In genomic region chr14:75516917-75517595, GRCm38 (mm10) we compare ENCODE assay signal across 16 mouse cellular contexts.
DNase-seq lines count a peak whose midpoint lies in the region; ATAC-seq and TF ChIP-seq lines count a peak whose summit lies in the region.
"Had no signal": no experiment of that assay in that cellular context is flagged by ENCODE, and none has a peak within 500 bp of the region (broad histone marks: within the 10 kb centered on the region; RNA-seq: fewer than 3 reads in every experiment).

No protein-coding gene starts in this region.

- WGBS in forebrain, embryonic 11.5 days: 43% methylated on average over 9 of the region's 9 CpGs
- 14% methylated on average over 9 of the region's 9 CpGs for WGBS in forebrain, embryonic 16.5 days
- 30% methylated on average over 9 of the region's 9 CpGs for WGBS in hindbrain, embryonic 16.5 days
- 48% methylated on average over 9 of the region's 9 CpGs for WGBS in neural tube, embryonic 13.5 days
- 87% methylated on average over 9 of the region's 9 CpGs for WGBS in liver, postnatal 0 days (ENCODE audit: insufficient replicate concordance)

- no peaks in the 10 kb centered on the region for H3K27me3 ChIP-seq in forebrain, embryonic 11.5 days (ENCODE audit: control insufficient read depth, insufficient read depth, low read length)
- H3K27me3 ChIP-seq in forebrain, embryonic 16.5 days (replicated peaks; ENCODE audit: control insufficient read depth, insufficient read depth, low read length): no peaks in the 10 kb centered on the region
- H3K27me3 ChIP-seq in hindbrain, embryonic 16.5 days (replicated peaks; ENCODE audit: control insufficient read depth, insufficient read depth, low read length): no peaks in the 10 kb centered on the region
- no peaks in the 10 kb centered on the region for H3K27me3 ChIP-seq in neural tube, embryonic 13.5 days
- no peaks in the 10 kb centered on the region for H3K27me3 ChIP-seq in liver, postnatal 0 days (ENCODE audit: insufficient read depth, low read length)
- H3K27me3 ChIP-seq: embryonic facial prominence, embryonic 15.5 days; lung, embryonic 15.5 days had no signal

- H3K4me2 ChIP-seq in forebrain, embryonic 11.5 days (ENCODE audit: low read depth, low read length, severe bottlenecking): peak overlapping the region; percentile 11; the same call in 1 of the 2 replicates
- no peak overlapping the region for H3K4me2 ChIP-seq in forebrain, embryonic 16.5 days (ENCODE audit: low read length)
- H3K4me2 ChIP-seq in hindbrain, embryonic 16.5 days (ENCODE audit: low read length): no peak overlapping the region
- H3K4me2 ChIP-seq in neural tube, embryonic 13.5 days: no peak overlapping the region
- H3K4me2 ChIP-seq in liver, postnatal 0 days (ENCODE audit: low read depth, low read length): no peak overlapping the region
- H3K4me2 ChIP-seq: embryonic facial prominence, embryonic 15.5 days; liver, embryonic 12.5 days; lung, embryonic 15.5 days had no signal

- peak; percentile 69 for ATAC-seq in forebrain, embryonic 11.5 days (replicated peaks; ENCODE audit: low FRiP score)
- peak; percentile 81 for ATAC-seq in forebrain, embryonic 16.5 days
- ATAC-seq in hindbrain, embryonic 16.5 days: peak; percentile 53; the same call in 1 of the 2 replicates
- ATAC-seq in neural tube, embryonic 13.5 days (ENCODE audit: low read depth): peak; percentile 36
- no peak for ATAC-seq in liver, postnatal 0 days
- ATAC-seq in frontal cortex, adult (ENCODE audit: low TSS enrichment): no peak
- ATAC-seq: liver, embryonic 12.5 days had no signal

- no peak overlapping the region for H3K4me3 ChIP-seq in forebrain, embryonic 11.5 days (ENCODE audit: low read depth, low read length)
- no peak overlapping the region for H3K4me3 ChIP-seq in forebrain, embryonic 16.5 days (replicated peaks; ENCODE audit: low read length)
- no peak overlapping the region for H3K4me3 ChIP-seq in hindbrain, embryonic 16.5 days (ENCODE audit: low read length)
- no peak overlapping the region for H3K4me3 ChIP-seq in neural tube, embryonic 13.5 days
- H3K4me3 ChIP-seq in liver, postnatal 0 days (ENCODE audit: low read depth, low read length): no peak overlapping the region
- H3K4me3 ChIP-seq: embryonic facial prominence, embryonic 15.5 days; left cerebral cortex, adult 2 months; limb, embryonic 10.5 days; liver, embryonic 12.5 days; lung, embryonic 15.5 days had no signal

- DNase-seq in forebrain, embryonic 11.5 days (ENCODE audit: low spot score): peak; percentile 64
- no peak for DNase-seq in liver, postnatal 0 days
- DNase-seq in frontal cortex, adult 2 months (ENCODE audit: extremely low spot score in 1 of 2, low spot score in 1 of 2): no peak
- DNase-seq: adrenal gland, postnatal 36 days; cerebellum, adult 9-11 months; gastrocnemius, postnatal 36 days; heart, postnatal 14 days had no signal

- peak overlapping the region; percentile 80 for H3K27ac ChIP-seq in forebrain, embryonic 11.5 days (ENCODE audit: low read depth, low read length)
- peak overlapping the region; percentile 71 for H3K27ac ChIP-seq in forebrain, embryonic 16.5 days (ENCODE audit: low read length)
- no peak overlapping the region for H3K27ac ChIP-seq in hindbrain, embryonic 16.5 days (ENCODE audit: low read depth, low read length)
- peak overlapping the region; percentile 73 for H3K27ac ChIP-seq in neural tube, embryonic 13.5 days (replicated peaks)
- H3K27ac ChIP-seq in liver, postnatal 0 days (ENCODE audit: low read depth): no peak overlapping the region
- H3K27ac ChIP-seq: embryonic facial prominence, embryonic 15.5 days; left cerebral cortex, adult 2 months; limb, embryonic 10.5 days; liver, embryonic 12.5 days; lung, embryonic 15.5 days had no signal

- H3K36me3 ChIP-seq in forebrain, embryonic 11.5 days (ENCODE audit: control insufficient read depth, insufficient read depth, low read length): no peaks in the 10 kb centered on the region
- no peaks in the 10 kb centered on the region for H3K36me3 ChIP-seq in forebrain, embryonic 16.5 days (ENCODE audit: control insufficient read depth, insufficient read depth)
- H3K36me3 ChIP-seq in hindbrain, embryonic 16.5 days (ENCODE audit: control insufficient read depth, insufficient read depth, low read length): no peaks in the 10 kb centered on the region
- H3K36me3 ChIP-seq in neural tube, embryonic 13.5 days: no peaks in the 10 kb centered on the region
- H3K36me3 ChIP-seq in liver, postnatal 0 days (replicated peaks; ENCODE audit: insufficient read depth, low read length): no peaks in the 10 kb centered on the region
- H3K36me3 ChIP-seq: embryonic facial prominence, embryonic 15.5 days; limb, embryonic 10.5 days; liver, embryonic 12.5 days; lung, embryonic 15.5 days had no signal

- TF ChIP-seq EP300 in liver, postnatal 0 days (IDR thresholded peaks at IDR 0.05; ENCODE audit: low read depth): no peak

- H3K9me3 ChIP-seq in forebrain, embryonic 11.5 days (ENCODE audit: control insufficient read depth, low read length): no peaks in the 10 kb centered on the region
- H3K9me3 ChIP-seq in forebrain, embryonic 16.5 days (ENCODE audit: control insufficient read depth, low read length): no peaks in the 10 kb centered on the region
- no peaks in the 10 kb centered on the region for H3K9me3 ChIP-seq in hindbrain, embryonic 16.5 days (ENCODE audit: control insufficient read depth, low read length)
- no peaks in the 10 kb centered on the region for H3K9me3 ChIP-seq in neural tube, embryonic 13.5 days
- H3K9me3 ChIP-seq in liver, postnatal 0 days (ENCODE audit: low read length): no peaks in the 10 kb centered on the region
- H3K9me3 ChIP-seq: embryonic facial prominence, embryonic 15.5 days; limb, embryonic 10.5 days; liver, embryonic 12.5 days; lung, embryonic 15.5 days had no signal

- no peak for TF ChIP-seq CTCF in liver, postnatal 0 days (IDR thresholded peaks at IDR 0.05; ENCODE audit: low read depth)

- H3K9ac ChIP-seq in forebrain, embryonic 11.5 days (ENCODE audit: low read length): no peak overlapping the region
- no peak overlapping the region for H3K9ac ChIP-seq in forebrain, embryonic 16.5 days (replicated peaks; ENCODE audit: low read depth, low read length)
- no peak overlapping the region for H3K9ac ChIP-seq in hindbrain, embryonic 16.5 days (ENCODE audit: low read depth, low read length)
- H3K9ac ChIP-seq in neural tube, embryonic 13.5 days: no peak overlapping the region
- no peak overlapping the region for H3K9ac ChIP-seq in liver, postnatal 0 days (replicated peaks)
- H3K9ac ChIP-seq: embryonic facial prominence, embryonic 15.5 days; liver, embryonic 12.5 days; lung, embryonic 15.5 days had no signal

- H3K4me1 ChIP-seq in forebrain, embryonic 11.5 days (replicated peaks; ENCODE audit: control insufficient read depth, insufficient read depth, low read length): peaks cover 16% of the 10 kb centered on the region; the same call in 1 of the 2 replicates
- peaks cover 31% of the 10 kb centered on the region for H3K4me1 ChIP-seq in forebrain, embryonic 16.5 days (replicated peaks; ENCODE audit: control insufficient read depth, insufficient read depth, low read length)
- H3K4me1 ChIP-seq in hindbrain, embryonic 16.5 days (ENCODE audit: control insufficient read depth, insufficient read depth, low read depth, low read length): peaks cover 10% of the 10 kb centered on the region
- peaks cover 37% of the 10 kb centered on the region for H3K4me1 ChIP-seq in neural tube, embryonic 13.5 days (replicated peaks)
- no peaks in the 10 kb centered on the region for H3K4me1 ChIP-seq in liver, postnatal 0 days (ENCODE audit: insufficient read depth)
- H3K4me1 ChIP-seq: embryonic facial prominence, embryonic 15.5 days; lung, embryonic 15.5 days had no signal

Comparison
In these comparisons a context has a peak if more than half of its experiments do, and no peak if none do; other contexts are left out.
1. ATAC-seq: peak in forebrain, embryonic 11.5 days (single experiment), forebrain, embryonic 16.5 days (single experiment), hindbrain, embryonic 16.5 days (single experiment) and neural tube, embryonic 13.5 days (single experiment); none in liver, postnatal 0 days (single experiment) and frontal cortex, adult (single experiment).
2. H3K27ac ChIP-seq: peak in forebrain, embryonic 11.5 days (single experiment), forebrain, embryonic 16.5 days (single experiment) and neural tube, embryonic 13.5 days (single experiment); none in hindbrain, embryonic 16.5 days (single experiment) and liver, postnatal 0 days (single experiment).